Mouse (Mus musculus) intestine, embryonic 14.5 days (tissue): ENCODE data around the gene Phyh. TPM values are rescaled to one million over a fixed set of nuclear protein-coding genes. Genes with fewer than 3 reads are reported as not detected.

ENCODE experiments used
- ATAC-seq: fragments of 200-750 bp; cut with Nextera tagmentation; replicated peaks from 2 replicates; pipeline ENCODE4 v1.8.0; 2017; ENCODE audit warnings: low read depth, moderate number of reproducible peaks, moderate TSS enrichment, moderate library complexity; ENCODE audit not compliant: low FRiP score, low TSS enrichment
- DNase-seq: peaks from one replicate; pipeline ENCODE4 v3.0.0-alpha.2; 2018; ENCODE audit warnings: low spot score
- H3K27ac ChIP-seq: fragments of 300-500 bp; sonication (generic); 2 replicates; pipeline ENCODE4 v1.5.1; 2014; ENCODE audit warnings: low read depth, mild to moderate bottlenecking, control low read depth
- H3K27me3 ChIP-seq: fragments of 300-500 bp; sonication (generic); replicated peaks from 2 replicates; pipeline ENCODE4 v1.6.1; 2014; ENCODE audit warnings: low read length, control low read depth; ENCODE audit not compliant: control insufficient read depth, insufficient read depth
- H3K36me3 ChIP-seq: fragments of 300-500 bp; sonication (generic); 2 replicates; pipeline ENCODE4 v1.6.1; 2014; ENCODE audit warnings: low read length, control low read depth; ENCODE audit not compliant: control insufficient read depth, insufficient read depth
- H3K4me1 ChIP-seq: fragments of 300-500 bp; sonication (generic); replicated peaks from 2 replicates; pipeline ENCODE4 v1.6.1; 2014; ENCODE audit warnings: low read length, control low read depth, mixed read lengths; ENCODE audit not compliant: control insufficient read depth, insufficient read depth
- H3K4me2 ChIP-seq: fragments of 300-500 bp; sonication (generic); 2 replicates; pipeline ENCODE4 v1.6.1; 2014; ENCODE audit warnings: low read length
- H3K4me3 ChIP-seq: fragments of 300-500 bp; sonication (generic); 2 replicates; pipeline ENCODE4 v1.5.1; 2014; ENCODE audit warnings: low read depth, low read length, control low read depth, mixed read lengths
- H3K9ac ChIP-seq: fragments of 300-500 bp; sonication (generic); 2 replicates; pipeline ENCODE4 v1.6.1; 2014; ENCODE audit warnings: mild to moderate bottlenecking, low read length
- H3K9me3 ChIP-seq: fragments of 300-500 bp; sonication (generic); 2 replicates; pipeline ENCODE4 v1.6.1; 2016; ENCODE audit warnings: low read length, control low read depth; ENCODE audit not compliant: control insufficient read depth
- WGBS: fragments of 180-500 bp; shearing (Covaris S2); extraction: QIAGEN DNeasy Blood & Tissue Kit; methylation state at CpG from one replicate; pipeline ENCODE4 v1.1.7; 2014; 5-methylcytosine and 5-hydroxymethylcytosine counted together
- polyA plus RNA-seq: library from polyadenylated mRNA; unstranded; fragments of >200 nt; fragmentation: Nextera tagmentation; extraction: Ambion mirVana; gene quantifications from 2 replicates; pipeline ENCODE4 v1.2.1, GENCODE M21; 2014

Phyh gene
- polyA plus RNA-seq = 62.3 and 62.9 TPM in 2 replicates

GRCm38 (mm10) chr2:4918860-4919739 lies at the start of gene Phyh:
TSS of gene Phyh (plus strand) at chr2:4919019.
- Histone ChIP-seq H3K4me1 (peaks cover 3% of the 10 kb centered on the region; the same call in 1 of the 2 replicates), H3K9me3 (no peaks in the 10 kb centered on the region), H3K27me3 (no peaks in the 10 kb centered on the region), H3K4me2 (peak within 1 kb of the TSS; percentile 65), H3K36me3 (no peaks in the 10 kb centered on the region), H3K4me3 (peak within 1 kb of the TSS; percentile 68), H3K9ac (peak within 1 kb of the TSS; percentile 75), H3K27ac (peak within 1 kb of the TSS; percentile 79)
- DNase-seq = peak; percentile 88
- peak; percentile 92 for ATAC-seq
- 7% methylated on average over 35 of the region's 35 CpGs for WGBS

- H3K4me1 ChIP-seq = no peaks in the 10 kb centered on the region
- H3K27ac ChIP-seq = no peak overlapping the region
- H3K9ac ChIP-seq = no peak overlapping the region
- H3K36me3 ChIP-seq = no peaks in the 10 kb centered on the region
- no peaks in the 10 kb centered on the region for H3K27me3 ChIP-seq
- ATAC-seq = no peak
- no peak for DNase-seq
- H3K4me2 ChIP-seq = no peak overlapping the region
- WGBS = 76% methylated on average over 9 of the region's 9 CpGs
- H3K4me3 ChIP-seq = no peak overlapping the region
- no peaks in the 10 kb centered on the region for H3K9me3 ChIP-seq
Measured at GRCm38 (mm10) chr2:4872740-4873139, 46.1 kb upstream of the Phyh start.

GRCm38 (mm10) chr2:4873331-4873730 lies 45.5 kb upstream of the Phyh start:
- no peaks in the 10 kb centered on the region for H3K36me3 ChIP-seq
- DNase-seq (no peak), ATAC-seq (no peak)
- no peak overlapping the region for H3K9ac ChIP-seq
- H3K4me1 ChIP-seq = no peaks in the 10 kb centered on the region
- no peaks in the 10 kb centered on the region for H3K9me3 ChIP-seq
- H3K27me3 ChIP-seq = no peaks in the 10 kb centered on the region
- no peak overlapping the region for H3K4me2 ChIP-seq
- no peak overlapping the region for H3K27ac ChIP-seq
- H3K4me3 ChIP-seq = no peak overlapping the region
- WGBS = 20% methylated on average over 6 of the region's 6 CpGs

- no peaks in the 10 kb centered on the region for H3K4me1 ChIP-seq
- H3K27ac ChIP-seq = no peak overlapping the region
- no peak overlapping the region for H3K4me3 ChIP-seq
- no peak overlapping the region for H3K9ac ChIP-seq
- no peaks in the 10 kb centered on the region for H3K27me3 ChIP-seq
- no peak for DNase-seq
- no peak for ATAC-seq
- no peaks in the 10 kb centered on the region for H3K9me3 ChIP-seq
- no peaks in the 10 kb centered on the region for H3K36me3 ChIP-seq
- 38% methylated on average over 1 of the region's 1 CpGs for WGBS
- no peak overlapping the region for H3K4me2 ChIP-seq
Measured at GRCm38 (mm10) chr2:4875090-4875489, 43.7 kb upstream of the Phyh start.

- Histone ChIP-seq H3K36me3 (no peaks in the 10 kb centered on the region), H3K4me2 (no peak overlapping the region), H3K4me3 (no peak overlapping the region), H3K4me1 (no peaks in the 10 kb centered on the region), H3K9me3 (no peaks in the 10 kb centered on the region), H3K27ac (no peak overlapping the region), H3K27me3 (no peaks in the 10 kb centered on the region), H3K9ac (no peak overlapping the region)
- ATAC-seq (no peak), DNase-seq (no peak)
- 65% methylated on average over 3 of the region's 3 CpGs for WGBS
Measured at GRCm38 (mm10) chr2:4876131-4876530, 42.7 kb upstream of the Phyh start.

GRCm38 (mm10) chr2:4880737-4881349 lies 38.0 kb upstream of the Phyh start:
- ATAC-seq = peak; percentile 10
- Histone ChIP-seq H3K4me1 (peaks cover 13% of the 10 kb centered on the region; the same call in 1 of the 2 replicates), H3K4me3 (peak overlapping the region; percentile 90), H3K36me3 (peaks cover 11% of the 10 kb centered on the region), H3K9ac (peak overlapping the region; percentile 98), H3K27ac (peak overlapping the region; percentile 99), H3K27me3 (no peaks in the 10 kb centered on the region), H3K9me3 (no peaks in the 10 kb centered on the region), H3K4me2 (peak overlapping the region; percentile 76)
- DNase-seq = peak; percentile 73
- WGBS = 3% methylated on average over 20 of the region's 20 CpGs

- Histone ChIP-seq H3K27me3 (no peaks in the 10 kb centered on the region), H3K9ac (peak within 1 kb of the TSS; percentile 98), H3K4me1 (peaks cover 13% of the 10 kb centered on the region; the same call in 1 of the 2 replicates), H3K9me3 (no peaks in the 10 kb centered on the region), H3K27ac (peak within 1 kb of the TSS; percentile 99), H3K4me3 (peak within 1 kb of the TSS; percentile 90), H3K36me3 (peaks cover 18% of the 10 kb centered on the region), H3K4me2 (peak within 1 kb of the TSS; percentile 76)
- DNase-seq = peak; percentile 90
- WGBS = under 1% methylated on average over 93 of the region's 115 CpGs
- ATAC-seq = peak; percentile 86
Measured at GRCm38 (mm10) chr2:4881350-4882248, 37.2 kb upstream of the Phyh start, which contains the start of gene Sephs1. TSS of gene Sephs1 (plus strand) at chr2:4881564.

- peak; percentile 89 for DNase-seq
- WGBS = 1% methylated on average over 50 of the region's 63 CpGs
- Histone ChIP-seq H3K4me1 (peaks cover 13% of the 10 kb centered on the region; the same call in 1 of the 2 replicates), H3K27ac (peak overlapping the region; percentile 99), H3K9me3 (no peaks in the 10 kb centered on the region), H3K27me3 (no peaks in the 10 kb centered on the region), H3K36me3 (peaks cover 23% of the 10 kb centered on the region), H3K4me3 (peak overlapping the region; percentile 90), H3K9ac (peak overlapping the region; percentile 98), H3K4me2 (peak overlapping the region; percentile 76)
- ATAC-seq = peak; percentile 55
Measured at GRCm38 (mm10) chr2:4882249-4882791, 36.5 kb upstream of the Phyh start.
